Mouse (Mus musculus) midbrain, embryonic 10.5 days (tissue): ENCODE data around the gene Lyl1. TPM values are rescaled to one million over a fixed set of nuclear protein-coding genes. Genes with fewer than 3 reads are reported as not detected.

ENCODE experiments used
- DNase-seq: peaks from one replicate; pipeline ENCODE4 v3.0.0-alpha.2; 2017; ENCODE audit warnings: low spot score
- H3K27ac ChIP-seq: fragments of 300-500 bp; sonication (generic); replicated peaks from 2 replicates; pipeline ENCODE4 v1.5.1; 2016; ENCODE audit warnings: mild to moderate bottlenecking
- H3K27me3 ChIP-seq: fragments of 300-500 bp; sonication (generic); 2 replicates; pipeline ENCODE4 v1.6.1; 2016; ENCODE audit warnings: low read depth, mild to moderate bottlenecking; ENCODE audit not compliant: poor library complexity, severe bottlenecking
- H3K36me3 ChIP-seq: fragments of 300-500 bp; sonication (generic); 2 replicates; pipeline ENCODE4 v1.6.1; 2016; ENCODE audit warnings: mild to moderate bottlenecking, moderate library complexity
- H3K4me1 ChIP-seq: fragments of 300-500 bp; sonication (generic); 2 replicates; pipeline ENCODE4 v1.6.1; 2016
- H3K4me3 ChIP-seq: fragments of 300-500 bp; sonication (generic); 2 replicates; pipeline ENCODE4 v1.5.1; 2016; ENCODE audit warnings: mild to moderate bottlenecking, moderate library complexity
- H3K9me3 ChIP-seq: fragments of 300-500 bp; sonication (generic); replicated peaks from 2 replicates; pipeline ENCODE4 v1.6.1; 2016; ENCODE audit warnings: mild to moderate bottlenecking
- WGBS: fragments of 180-500 bp; shearing (Covaris S2); methylation state at CpG from one replicate; pipeline ENCODE4 v1.1.7; 2016; 5-methylcytosine and 5-hydroxymethylcytosine counted together
- polyA plus RNA-seq: library from polyadenylated mRNA; unstranded; fragments of >200 nt; fragmentation: Nextera tagmentation; extraction: Ambion mirVana; gene quantifications from 2 replicates; pipeline ENCODE4 v1.2.1, GENCODE M21; 2016

The Lyl1 gene
- polyA plus RNA-seq, 1 experiment from 2014 or later, result 5.8 TPM

DNA sequence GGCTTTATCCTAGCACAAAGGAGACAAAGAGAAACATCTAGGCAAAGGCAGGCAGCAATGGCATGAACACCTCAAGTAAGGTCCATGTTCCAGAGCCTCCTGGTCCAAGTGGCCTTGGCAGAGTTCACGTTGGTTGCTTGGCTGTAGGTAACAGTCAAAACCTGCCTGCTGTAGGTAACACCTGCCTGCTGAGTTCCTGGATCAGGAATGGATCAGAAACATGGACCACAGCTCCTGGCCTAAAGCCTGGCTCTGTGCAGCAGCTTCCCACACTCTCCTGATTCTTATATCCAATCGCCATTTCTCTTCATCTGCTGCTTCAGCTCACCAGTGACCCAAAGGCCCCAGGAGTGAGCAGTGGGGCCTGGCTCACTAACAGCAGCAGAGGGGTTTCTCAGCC is 33.4 kb downstream of the Lyl1 start:
- peaks cover 100% of the 10 kb centered on the region for H3K27me3 ChIP-seq
- H3K4me1 ChIP-seq, result peaks cover 59% of the 10 kb centered on the region

DNA sequence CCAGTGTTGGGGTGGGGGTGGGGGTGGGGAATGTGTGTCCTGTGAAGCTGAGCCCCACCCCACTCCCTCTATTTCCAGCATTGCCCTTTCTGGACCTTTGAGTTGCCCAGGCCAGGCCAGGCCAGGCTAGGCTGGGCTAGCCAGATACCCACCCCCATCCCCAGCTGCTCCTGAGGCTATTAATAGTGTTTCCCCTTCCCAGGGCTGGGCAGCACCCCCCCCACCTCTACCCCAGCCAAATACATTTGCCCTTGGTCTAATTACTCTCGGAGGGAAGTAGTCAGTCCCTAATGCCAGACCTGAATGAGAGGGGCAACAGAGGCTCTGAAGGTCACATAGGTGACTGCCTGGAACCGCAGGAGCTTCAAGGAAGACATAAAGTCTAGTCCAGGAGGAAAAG is 34.3 kb downstream of the Lyl1 start:
- 54% methylated on average over 2 of the region's 2 CpGs for WGBS
- peaks cover 50% of the 10 kb centered on the region for H3K4me1 ChIP-seq
- DNase-seq, result no peak
- H3K27me3 ChIP-seq, result peaks cover 100% of the 10 kb centered on the region
- no peak overlapping the region for H3K4me3 ChIP-seq
- no peaks in the 10 kb centered on the region for H3K9me3 ChIP-seq
- H3K36me3 ChIP-seq, result no peaks in the 10 kb centered on the region
- no peak overlapping the region for H3K27ac ChIP-seq

More for the DNA sequence above, 33.4 kb downstream of the Lyl1 start:
- no peak for DNase-seq
- WGBS, result 95% methylated on average over 2 of the region's 2 CpGs
- no peaks in the 10 kb centered on the region for H3K36me3 ChIP-seq
- H3K27ac ChIP-seq, result no peak overlapping the region
- no peak overlapping the region for H3K4me3 ChIP-seq
- H3K9me3 ChIP-seq, result no peaks in the 10 kb centered on the region

DNA sequence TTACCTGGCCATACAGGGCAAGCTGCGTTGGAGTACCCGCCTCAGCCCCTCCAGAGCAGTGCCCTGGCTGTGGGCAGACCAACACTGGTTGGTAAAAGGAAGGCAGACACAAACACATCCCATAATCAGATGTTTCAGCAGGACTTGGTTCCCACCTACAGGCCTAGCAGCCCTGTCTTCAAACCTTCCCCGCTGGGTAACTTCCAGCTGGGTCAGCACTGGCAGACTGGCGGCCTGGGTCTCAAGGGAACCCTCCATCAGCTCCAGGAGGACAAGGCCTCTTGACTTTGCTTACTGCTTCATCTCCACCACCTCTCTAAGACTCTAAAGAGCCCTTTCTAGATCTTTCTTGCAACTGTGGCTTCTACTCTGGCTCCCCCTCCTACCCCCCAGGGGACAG is 35.3 kb downstream of the Lyl1 start:
- peaks cover 44% of the 10 kb centered on the region for H3K4me1 ChIP-seq
- H3K27me3 ChIP-seq, result peaks cover 100% of the 10 kb centered on the region
- no peak for DNase-seq
- no peak overlapping the region; the same call in 1 of the 2 replicates for H3K27ac ChIP-seq
- no peaks in the 10 kb centered on the region for H3K9me3 ChIP-seq
- WGBS, result 72% methylated on average over 4 of the region's 4 CpGs
- no peak overlapping the region for H3K4me3 ChIP-seq
- H3K36me3 ChIP-seq, result no peaks in the 10 kb centered on the region

DNA sequence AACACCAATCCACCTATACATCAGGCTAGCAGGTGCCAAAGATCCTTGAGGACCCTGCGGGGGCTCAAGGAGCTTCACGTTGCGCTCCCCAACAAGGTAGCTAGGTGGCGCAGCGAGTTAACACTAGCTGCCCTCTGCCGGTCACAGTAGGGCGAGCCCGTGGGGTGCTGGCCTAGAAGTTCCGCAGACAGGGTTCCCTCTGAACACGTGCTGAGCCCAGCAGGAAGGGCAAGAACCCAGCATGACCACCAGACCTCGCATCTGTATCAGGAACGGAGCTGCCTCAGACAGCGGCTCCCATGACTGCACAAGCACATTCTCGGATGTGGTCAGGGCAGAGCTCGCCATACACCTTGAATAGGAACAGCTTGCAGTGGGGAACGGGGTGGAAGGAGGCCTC is 36.4 kb downstream of the Lyl1 start:
- Histone ChIP-seq H3K4me1 (peaks cover 44% of the 10 kb centered on the region), H3K4me3 (peak overlapping the region; percentile 33), H3K9me3 (no peaks in the 10 kb centered on the region), H3K27me3 (peaks cover 100% of the 10 kb centered on the region), H3K27ac (peak overlapping the region; percentile 52; the same call in 1 of the 2 replicates), H3K36me3 (no peaks in the 10 kb centered on the region)
- peak; percentile 81 for DNase-seq
- WGBS, result under 1% methylated on average over 16 of the region's 16 CpGs

DNA sequence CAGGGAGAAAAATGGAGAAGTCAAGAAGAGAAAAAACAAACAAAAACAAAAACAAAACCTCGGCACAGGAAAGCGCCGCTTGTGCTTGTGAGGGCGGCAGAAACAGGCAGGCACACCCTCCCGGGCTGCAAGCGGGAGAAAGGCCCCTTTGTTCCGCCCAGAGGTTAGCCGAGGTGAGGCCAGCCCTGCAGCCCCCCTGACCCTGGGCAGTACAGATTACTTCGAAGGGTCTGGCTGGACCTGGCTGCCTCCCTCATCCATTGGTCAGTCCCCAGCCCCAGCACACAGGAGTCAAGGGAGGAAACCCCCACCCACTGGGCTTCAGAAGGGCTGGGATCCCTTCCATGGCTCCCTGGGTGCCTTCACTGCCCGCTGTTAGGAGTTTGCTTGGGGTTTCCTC is 37.0 kb downstream of the Lyl1 start:
- Histone ChIP-seq H3K27ac (peak overlapping the region; percentile 46; the same call in 1 of the 2 replicates), H3K9me3 (no peaks in the 10 kb centered on the region), H3K36me3 (no peaks in the 10 kb centered on the region), H3K27me3 (peaks cover 100% of the 10 kb centered on the region), H3K4me3 (peak overlapping the region; percentile 33), H3K4me1 (peaks cover 44% of the 10 kb centered on the region)
- WGBS, result under 1% methylated on average over 10 of the region's 10 CpGs
- DNase-seq, result no peak

DNA sequence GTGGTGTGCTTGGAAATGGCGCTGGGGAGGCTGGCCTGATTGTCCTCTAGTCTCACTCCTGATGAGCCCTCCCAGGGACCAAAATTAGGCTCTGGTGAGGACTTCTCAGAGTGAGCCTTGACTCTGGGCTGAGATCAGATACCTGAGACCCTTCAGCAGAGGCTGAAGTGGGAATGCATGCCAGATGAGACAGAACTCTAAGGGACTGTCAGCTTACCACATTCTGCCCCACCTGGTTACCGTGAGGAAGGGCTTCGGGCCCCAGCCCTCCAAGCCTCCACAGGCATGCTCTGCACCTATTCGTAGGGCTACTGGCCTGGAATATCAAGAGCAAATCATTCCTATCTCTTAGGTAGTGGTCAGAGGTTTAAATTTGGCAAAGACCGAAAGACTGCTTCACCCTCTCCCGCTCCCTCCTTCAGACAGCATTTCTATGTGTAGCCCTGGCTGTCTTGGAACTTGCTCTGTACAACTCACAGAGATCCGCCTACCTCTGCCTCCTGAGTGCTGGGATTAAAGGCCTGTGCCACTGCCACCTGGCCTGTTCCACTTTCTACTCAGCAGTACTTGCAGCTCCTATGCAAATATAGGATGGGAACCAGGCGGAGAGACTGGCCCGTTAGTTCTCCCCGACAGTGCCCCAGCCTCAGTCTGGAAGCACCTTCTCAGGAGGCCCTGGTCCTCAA is 37.6 kb downstream of the Lyl1 start:
- 23% methylated on average over 10 of the region's 10 CpGs for WGBS

DNA sequence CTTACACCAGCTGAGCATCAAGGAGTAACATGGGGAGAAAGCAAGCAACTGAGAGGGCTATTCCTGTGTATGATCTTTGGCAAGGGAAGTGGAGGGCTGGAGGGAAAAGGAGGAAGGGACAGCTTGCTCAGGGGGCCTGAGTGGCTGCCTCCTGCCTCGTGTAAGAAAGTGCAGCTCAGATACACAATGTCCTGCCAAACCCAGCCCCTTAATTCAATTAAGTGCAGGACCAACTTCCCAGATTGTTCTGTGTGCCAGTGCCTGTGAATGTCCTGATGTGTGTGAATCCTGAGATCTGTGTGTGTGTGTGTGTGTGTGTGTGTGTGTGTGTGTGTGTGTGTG is 38.1 kb downstream of the Lyl1 start:
- Histone ChIP-seq H3K4me3 (no peak overlapping the region), H3K27ac (no peak overlapping the region), H3K4me1 (peaks cover 54% of the 10 kb centered on the region), H3K36me3 (no peaks in the 10 kb centered on the region), H3K9me3 (no peaks in the 10 kb centered on the region), H3K27me3 (peaks cover 100% of the 10 kb centered on the region)
- DNase-seq, result no peak
- WGBS, result 0% methylated on average over 1 of the region's 1 CpGs

More for the DNA sequence above, 37.6 kb downstream of the Lyl1 start:
- H3K36me3 ChIP-seq, result no peaks in the 10 kb centered on the region
- H3K27ac ChIP-seq, result 0 out of 2 replicates have a peak overlapping the region, but pooled peaks have one; percentile 46
- peaks cover 49% of the 10 kb centered on the region for H3K4me1 ChIP-seq
- H3K9me3 ChIP-seq, result no peaks in the 10 kb centered on the region
- no peak overlapping the region for H3K4me3 ChIP-seq
- DNase-seq, result no peak
- H3K27me3 ChIP-seq, result peaks cover 100% of the 10 kb centered on the region

DNA sequence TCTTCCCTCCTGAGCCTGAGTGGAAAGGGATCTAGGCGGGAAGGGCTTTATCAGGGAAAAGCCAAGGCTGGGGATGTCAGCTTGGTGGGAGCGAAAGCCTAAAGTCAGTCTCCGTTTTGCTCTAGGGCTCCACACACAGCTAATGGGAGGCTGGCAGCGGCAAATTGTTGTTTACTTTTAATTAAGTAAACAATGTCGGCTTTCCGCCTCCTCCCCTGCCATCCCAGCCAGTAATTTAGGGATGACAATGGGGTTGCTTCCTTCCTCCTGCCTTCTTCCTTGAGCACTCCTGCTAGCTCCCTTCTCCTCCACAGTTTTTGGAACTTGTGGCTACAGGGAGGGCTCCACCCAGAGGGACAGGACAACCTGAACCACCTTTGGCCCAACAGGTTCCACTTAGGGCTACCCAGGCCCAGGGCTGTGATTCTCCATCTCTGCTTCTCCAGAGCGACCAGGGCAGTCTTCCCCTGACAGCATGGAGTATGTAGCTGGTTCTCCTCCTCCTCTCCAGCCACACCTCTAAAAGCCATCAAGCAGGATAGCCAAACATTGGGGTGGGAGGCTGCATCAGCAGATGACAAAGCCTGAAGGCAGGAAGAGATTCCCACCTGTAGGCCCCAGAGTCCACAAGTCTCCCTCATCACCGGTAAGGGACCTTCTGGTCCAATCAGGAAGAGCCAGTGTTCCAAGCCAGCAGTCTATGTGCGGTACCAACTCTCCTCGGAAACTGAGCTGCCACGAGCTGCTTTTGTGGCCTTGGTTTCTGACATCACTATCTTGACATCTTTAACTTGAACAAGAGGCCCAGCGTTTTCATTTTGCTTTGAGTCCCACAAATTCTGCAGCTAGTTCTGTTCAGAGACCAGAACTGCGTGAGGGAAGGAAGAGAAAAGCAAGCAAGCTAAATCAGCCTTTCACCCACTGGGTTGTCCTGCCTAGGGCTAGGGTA is 39.9 kb downstream of the Lyl1 start:
- H3K4me1 ChIP-seq, result peaks cover 65% of the 10 kb centered on the region
- H3K4me3 ChIP-seq, result no peak overlapping the region
- WGBS, result 11% methylated on average over 13 of the region's 13 CpGs
- H3K9me3 ChIP-seq, result no peaks in the 10 kb centered on the region
- H3K36me3 ChIP-seq, result no peaks in the 10 kb centered on the region
- no peak for DNase-seq
- peaks cover 100% of the 10 kb centered on the region for H3K27me3 ChIP-seq
- no peak overlapping the region for H3K27ac ChIP-seq

DNA sequence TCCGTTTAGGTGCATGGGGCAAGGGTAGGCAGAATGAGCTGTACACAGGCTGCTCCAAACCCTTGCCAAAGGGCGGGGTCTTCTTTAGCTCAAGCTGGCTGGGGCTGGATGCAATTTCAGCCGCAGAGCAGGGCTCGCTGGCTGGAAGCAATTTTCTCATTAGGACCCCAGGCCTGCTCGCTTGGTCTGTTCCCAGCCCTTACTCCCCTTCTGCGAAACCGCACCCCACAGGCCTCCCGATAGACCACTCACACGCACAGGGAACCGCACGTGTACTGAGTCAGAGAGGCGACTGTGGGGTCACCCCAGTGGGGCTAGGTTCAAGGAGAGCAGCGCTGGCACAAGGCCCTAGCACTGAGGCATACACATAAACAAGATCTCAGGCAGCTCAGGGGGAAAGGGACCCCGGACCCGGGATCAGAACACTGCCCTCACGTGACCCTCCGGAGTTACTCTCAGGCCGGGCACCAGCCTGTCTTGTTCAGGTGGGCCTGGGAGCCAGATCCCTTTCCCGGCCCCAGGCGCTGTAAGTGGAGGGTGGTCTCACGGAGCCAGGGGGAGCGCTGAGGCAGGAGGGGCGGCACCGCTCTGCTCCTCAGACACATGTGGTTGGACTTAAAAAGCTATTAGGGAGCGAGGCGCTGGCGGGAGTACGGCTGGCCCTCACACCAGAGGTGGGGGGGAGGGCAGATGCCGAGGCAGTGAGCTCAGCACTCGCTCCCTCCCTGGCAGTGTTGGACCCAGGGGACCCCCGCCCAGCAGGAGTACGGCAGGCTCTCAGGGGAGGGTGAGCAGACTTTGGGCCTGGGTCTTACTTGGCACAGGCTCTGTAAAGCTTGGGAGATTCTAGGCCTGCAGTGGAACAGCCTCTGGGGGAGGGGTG is 41.2 kb downstream of the Lyl1 start:
- H3K4me3 ChIP-seq, result peak overlapping the region; percentile 33
- DNase-seq, result peak; percentile 57
- 1% methylated on average over 32 of the region's 32 CpGs for WGBS

DNA sequence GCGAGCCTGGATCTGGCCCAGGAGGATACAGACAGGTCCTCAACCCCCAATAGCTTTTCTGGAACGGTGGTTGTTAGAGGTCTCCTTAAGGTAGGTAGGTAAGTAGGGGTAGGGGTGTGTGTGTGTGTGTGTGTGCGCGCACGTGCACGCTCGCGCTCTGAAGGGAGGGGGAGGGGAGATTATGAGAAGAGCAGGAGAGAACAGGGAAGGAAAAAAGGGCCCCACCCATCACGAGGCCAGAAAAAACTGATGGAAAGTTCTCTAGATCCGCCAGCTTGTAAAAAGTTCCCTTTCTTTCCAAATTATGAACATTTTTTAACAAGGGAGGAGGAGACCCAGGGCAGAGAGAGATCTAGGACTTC is 41.8 kb downstream of the Lyl1 start:
- 1% methylated on average over 10 of the region's 10 CpGs for WGBS
- Histone ChIP-seq H3K36me3 (no peaks in the 10 kb centered on the region), H3K4me1 (peaks cover 67% of the 10 kb centered on the region), H3K9me3 (no peaks in the 10 kb centered on the region), H3K4me3 (peak overlapping the region; percentile 33), H3K27me3 (peaks cover 100% of the 10 kb centered on the region), H3K27ac (peak overlapping the region; percentile 58; the same call in 1 of the 2 replicates)
- no peak for DNase-seq

More for the DNA sequence above, 41.2 kb downstream of the Lyl1 start:
- peaks cover 100% of the 10 kb centered on the region for H3K27me3 ChIP-seq
- no peaks in the 10 kb centered on the region for H3K9me3 ChIP-seq
- H3K27ac ChIP-seq, result peak overlapping the region; percentile 58; the same call in 1 of the 2 replicates
- H3K36me3 ChIP-seq, result no peaks in the 10 kb centered on the region
- peaks cover 73% of the 10 kb centered on the region for H3K4me1 ChIP-seq

DNA sequence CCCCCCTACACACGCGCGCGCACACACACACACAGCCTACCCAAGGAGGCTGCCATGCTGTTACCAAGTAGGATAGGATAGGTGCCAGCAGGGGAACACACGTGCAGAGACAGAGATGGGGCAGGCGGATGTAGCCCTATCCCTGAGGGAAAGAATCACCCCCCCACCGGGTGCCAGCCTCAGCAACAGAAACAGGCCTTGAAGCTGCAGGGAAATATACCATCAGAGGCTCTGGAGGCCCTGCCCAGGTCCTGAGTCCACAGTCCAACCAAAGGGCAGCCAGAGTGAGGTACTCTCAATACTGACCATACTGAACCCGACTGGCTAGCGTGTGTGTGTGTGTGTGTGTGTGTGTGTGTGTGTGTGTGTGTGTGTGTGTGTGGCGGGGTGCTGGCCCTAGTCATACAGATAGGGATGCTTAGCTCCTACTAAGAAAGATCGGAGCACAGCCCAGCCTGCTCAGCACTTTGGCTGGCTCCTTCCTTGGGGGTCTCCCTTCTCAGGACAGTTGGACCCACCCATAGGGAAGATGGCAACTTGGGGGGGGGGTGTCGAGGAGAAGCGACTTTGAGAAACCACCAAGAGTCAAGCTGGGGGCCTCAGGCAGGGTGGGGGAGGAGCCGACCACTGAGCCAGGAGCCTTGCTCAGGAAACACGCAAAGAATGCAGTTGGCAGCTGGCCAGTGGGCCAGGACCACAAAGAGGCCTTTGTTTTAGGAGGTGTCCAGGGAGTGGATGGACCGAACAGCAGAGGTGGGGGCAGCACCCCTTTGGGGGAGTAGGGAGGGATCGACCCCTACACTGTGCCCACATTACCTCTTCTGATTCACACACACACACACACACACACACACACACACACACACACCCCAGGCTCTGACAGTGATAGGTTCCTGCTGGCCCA is 42.5 kb downstream of the Lyl1 start:
- peak; percentile 57 for DNase-seq
- Histone ChIP-seq H3K27ac (peak overlapping the region; percentile 19; the same call in 1 of the 2 replicates), H3K9me3 (no peaks in the 10 kb centered on the region), H3K4me3 (peak overlapping the region; percentile 20; the same call in 1 of the 2 replicates), H3K4me1 (peaks cover 60% of the 10 kb centered on the region), H3K27me3 (peaks cover 100% of the 10 kb centered on the region), H3K36me3 (no peaks in the 10 kb centered on the region)
- 3% methylated on average over 15 of the region's 17 CpGs for WGBS
